Mouse (Mus musculus): Measurements from ENCODE around the gene Sirt4. TPM values are rescaled to one million over a fixed set of nuclear protein-coding genes. Genes with fewer than 3 reads are reported as not detected.
A peak's percentile ranks its signal among the peaks of the same experiment; 100 is the strongest.
"Not testable (repeated sequence)": the region's sequence is repeated elsewhere in the genome, so short reads cannot be mapped to it uniquely, and the experiment has no call there.

Sirt4 gene
- polyA plus RNA-seq, 1 experiment from 2014 or later: 7.5 TPM

- no peak overlapping the region for H3K4me2 ChIP-seq
- no peaks in the 10 kb centered on the region for H3K36me3 ChIP-seq
- H3K4me1 ChIP-seq: peaks cover 71% of the 10 kb centered on the region
- no peaks in the 10 kb centered on the region for H3K27me3 ChIP-seq (replicated peaks)
- no peak overlapping the region for H3K4me3 ChIP-seq
- no peak overlapping the region for H3K9ac ChIP-seq
- no peak for ATAC-seq
- H3K9me3 ChIP-seq (replicated peaks): no peaks in the 10 kb centered on the region
- WGBS (ENCODE audit: insufficient replicate concordance): 84% methylated on average over 14 of the region's 14 CpGs
- no peak overlapping the region for H3K27ac ChIP-seq
Measured at GRCm38 (mm10) chr5:115513246-115513645, 28.7 kb upstream of the Sirt4 start.

GRCm38 (mm10) chr5:115512375-115512774, 27.9 kb upstream of the Sirt4 start:
- peaks cover 79% of the 10 kb centered on the region for H3K4me1 ChIP-seq
- WGBS (ENCODE audit: insufficient replicate concordance): 69% methylated on average over 7 of the region's 7 CpGs
- H3K27me3 ChIP-seq (replicated peaks): no peaks in the 10 kb centered on the region

GRCm38 (mm10) chr5:115509790-115510689, 25.5 kb upstream of the Sirt4 start:
- H3K4me3 ChIP-seq: no peak overlapping the region; the same call in 1 of the 2 replicates
- H3K36me3 ChIP-seq: no peaks in the 10 kb centered on the region
- H3K4me1 ChIP-seq: peaks cover 66% of the 10 kb centered on the region
- no peaks in the 10 kb centered on the region for H3K9me3 ChIP-seq (replicated peaks)
- H3K27me3 ChIP-seq (replicated peaks): peaks cover 5% of the 10 kb centered on the region; the same call in 1 of the 2 replicates
- peak overlapping the region; percentile 96 for H3K4me2 ChIP-seq
- peak overlapping the region; percentile 50 for H3K27ac ChIP-seq
- ATAC-seq: no peak
- WGBS (ENCODE audit: insufficient replicate concordance): 49% methylated on average over 15 of the region's 15 CpGs
- peak overlapping the region; percentile 34; the same call in 1 of the 2 replicates for H3K9ac ChIP-seq

More at GRCm38 (mm10) chr5:115512375-115512774, 27.9 kb upstream of the Sirt4 start:
- Histone ChIP-seq H3K27ac (no peak overlapping the region), H3K9ac (no peak overlapping the region), H3K4me3 (no peak overlapping the region), H3K4me2 (no peak overlapping the region), H3K9me3 (replicated peaks) (no peaks in the 10 kb centered on the region), H3K36me3 (no peaks in the 10 kb centered on the region)
- ATAC-seq: no peak

GRCm38 (mm10) chr5:115509321-115509761, 24.8 kb upstream of the Sirt4 start:
- Histone ChIP-seq H3K9ac (peak overlapping the region; percentile 34; the same call in 1 of the 2 replicates), H3K4me1 (peaks cover 59% of the 10 kb centered on the region), H3K27me3 (replicated peaks) (peaks cover 5% of the 10 kb centered on the region; the same call in 1 of the 2 replicates), H3K9me3 (replicated peaks) (no peaks in the 10 kb centered on the region), H3K36me3 (no peaks in the 10 kb centered on the region), H3K27ac (peak overlapping the region; percentile 50), H3K4me3 (no peak overlapping the region; the same call in 1 of the 2 replicates), H3K4me2 (peak overlapping the region; percentile 96)
- WGBS (ENCODE audit: insufficient replicate concordance): 22% methylated on average over 15 of the region's 15 CpGs
- ATAC-seq: no peak

GRCm38 (mm10) chr5:115508859-115509147, 24.3 kb upstream of the Sirt4 start:
- WGBS (ENCODE audit: insufficient replicate concordance): 47% methylated on average over 10 of the region's 10 CpGs
- Histone ChIP-seq H3K4me3 (peak overlapping the region; percentile 72), H3K4me2 (peak overlapping the region; percentile 96), H3K9me3 (replicated peaks) (no peaks in the 10 kb centered on the region), H3K36me3 (no peaks in the 10 kb centered on the region), H3K4me1 (peaks cover 54% of the 10 kb centered on the region), H3K27ac (no peak overlapping the region), H3K27me3 (replicated peaks) (peaks cover 5% of the 10 kb centered on the region; the same call in 1 of the 2 replicates), H3K9ac (0 out of 2 replicates have a peak overlapping the region, but pooled peaks have one; percentile 82)
- no peak for ATAC-seq

- Histone ChIP-seq H3K27me3 (replicated peaks) (peaks cover 5% of the 10 kb centered on the region; the same call in 1 of the 2 replicates), H3K9me3 (replicated peaks) (no peaks in the 10 kb centered on the region), H3K4me2 (peak overlapping the region; percentile 96), H3K36me3 (no peaks in the 10 kb centered on the region), H3K9ac (peak overlapping the region; percentile 82; the same call in 1 of the 2 replicates), H3K4me3 (peak overlapping the region; percentile 72), H3K4me1 (peaks cover 51% of the 10 kb centered on the region), H3K27ac (no peak overlapping the region)
- WGBS (ENCODE audit: insufficient replicate concordance): 54% methylated on average over 18 of the region's 18 CpGs
- ATAC-seq: no peak
Measured at GRCm38 (mm10) chr5:115507981-115508858, 23.7 kb upstream of the Sirt4 start.

GRCm38 (mm10) chr5:115507267-115507980, 22.9 kb upstream of the Sirt4 start:
- H3K27ac ChIP-seq: no peak overlapping the region
- H3K9ac ChIP-seq: peak overlapping the region; percentile 82

GRCm38 (mm10) chr5:115506454-115507201, 22.1 kb upstream of the Sirt4 start, which contains the start of gene Pxn:
Gene Pxn (plus strand): TSS chr5:115506676.
- peaks cover 51% of the 10 kb centered on the region for H3K4me1 ChIP-seq

More at GRCm38 (mm10) chr5:115507267-115507980, 22.9 kb upstream of the Sirt4 start:
- Histone ChIP-seq H3K36me3 (no peaks in the 10 kb centered on the region), H3K9me3 (replicated peaks) (no peaks in the 10 kb centered on the region), H3K4me2 (peak overlapping the region; percentile 96), H3K4me1 (peaks cover 55% of the 10 kb centered on the region), H3K27me3 (replicated peaks) (peaks cover 5% of the 10 kb centered on the region; the same call in 1 of the 2 replicates), H3K4me3 (peak overlapping the region; percentile 72)
- 15% methylated on average over 12 of the region's 12 CpGs for WGBS (ENCODE audit: insufficient replicate concordance)
- no peak for ATAC-seq

GRCm38 (mm10) chr5:115505617-115506016, 21.1 kb upstream of the Sirt4 start:
- not testable (repeated sequence) for H3K27me3 ChIP-seq (replicated peaks); H3K4me2 ChIP-seq; H3K9me3 ChIP-seq (replicated peaks); H3K27ac ChIP-seq; ATAC-seq; H3K4me3 ChIP-seq; H3K9ac ChIP-seq; H3K36me3 ChIP-seq
- 71% methylated on average over 4 of the region's 4 CpGs for WGBS (ENCODE audit: insufficient replicate concordance)
- peaks cover 44% of the 10 kb centered on the region for H3K4me1 ChIP-seq

More at GRCm38 (mm10) chr5:115506454-115507201, 22.1 kb upstream of the Sirt4 start, which contains the start of gene Pxn:
- peak; percentile 83 for ATAC-seq
- peak within 1 kb of the TSS; percentile 72 for H3K4me3 ChIP-seq
- H3K9me3 ChIP-seq (replicated peaks): no peaks in the 10 kb centered on the region
- H3K27ac ChIP-seq: peak within 1 kb of the TSS; percentile 52
- H3K36me3 ChIP-seq: no peaks in the 10 kb centered on the region
- under 1% methylated on average over 72 of the region's 74 CpGs for WGBS (ENCODE audit: insufficient replicate concordance)
- peaks cover 5% of the 10 kb centered on the region; the same call in 1 of the 2 replicates for H3K27me3 ChIP-seq (replicated peaks)
- H3K9ac ChIP-seq: peak within 1 kb of the TSS; percentile 82
- peak within 1 kb of the TSS; percentile 96 for H3K4me2 ChIP-seq

GRCm38 (mm10) chr5:115503035-115503434, 18.5 kb upstream of the Sirt4 start:
- H3K36me3 ChIP-seq: no peaks in the 10 kb centered on the region
- no peaks in the 10 kb centered on the region for H3K9me3 ChIP-seq (replicated peaks)
- H3K9ac ChIP-seq: no peak overlapping the region
- WGBS (ENCODE audit: insufficient replicate concordance): 57% methylated on average over 12 of the region's 12 CpGs
- peaks cover 31% of the 10 kb centered on the region for H3K4me1 ChIP-seq
- H3K27ac ChIP-seq: no peak overlapping the region
- no peak overlapping the region for H3K4me2 ChIP-seq
- peaks cover 5% of the 10 kb centered on the region; the same call in 1 of the 2 replicates for H3K27me3 ChIP-seq (replicated peaks)
- ATAC-seq: no peak
- no peak overlapping the region for H3K4me3 ChIP-seq

All from liver, embryonic 12.5 days (tissue).